Mouse (Mus musculus): ENCODE measurements around the gene Gcnt4.

- no peak for TF ChIP-seq CTCF (IDR thresholded peaks at IDR 0.05; ENCODE audit: borderline replicate concordance, control insufficient read depth, extremely low read depth, insufficient read depth, low read length, poor library complexity)
- TF ChIP-seq POLR2A (IDR thresholded peaks at IDR 0.05; ENCODE audit: control insufficient read depth, extremely low read depth, insufficient read depth, low read length, poor library complexity) = no peak
Measured at GRCm38 (mm10) chr13:96971861-96972282, 47.4 kb downstream of the Gcnt4 start.

Measured in thymus, adult 2 months (tissue).